Mouse (Mus musculus) left cerebral cortex, postnatal 10 days (tissue): ENCODE data around the gene Cbx5. TPM values are rescaled to one million over a fixed set of nuclear protein-coding genes. Genes with fewer than 3 reads are reported as not detected.
"Not testable (repeated sequence)": the region's sequence is repeated elsewhere in the genome, so short reads cannot be mapped to it uniquely, and the experiment has no call there.

Source experiments
- DNase-seq, 2 experiments: peaks; one replicate each; pipeline ENCODE4 v3.0.0; 2021 to 2022; ENCODE audit warnings: low spot score in 2 of 2, mixed read lengths in 1 of 2; ENCODE audit errors: extremely low spot score in 1 of 2
- intact Hi-C: fragments of 180-260 bp; cut with DNase I; formaldehyde crosslinking; loops from one replicate; pipeline ENCODE4 v1.15.1; 2025
- total RNA-seq, 2 experiments: library from RNA; stranded (reverse); gene quantifications; 2 replicates each; pipeline ENCODE4 v1.2.3; 2021

The Cbx5 gene
- total RNA-seq, 2 experiments from 2014 or later: 174 to 181 TPM

DNA sequence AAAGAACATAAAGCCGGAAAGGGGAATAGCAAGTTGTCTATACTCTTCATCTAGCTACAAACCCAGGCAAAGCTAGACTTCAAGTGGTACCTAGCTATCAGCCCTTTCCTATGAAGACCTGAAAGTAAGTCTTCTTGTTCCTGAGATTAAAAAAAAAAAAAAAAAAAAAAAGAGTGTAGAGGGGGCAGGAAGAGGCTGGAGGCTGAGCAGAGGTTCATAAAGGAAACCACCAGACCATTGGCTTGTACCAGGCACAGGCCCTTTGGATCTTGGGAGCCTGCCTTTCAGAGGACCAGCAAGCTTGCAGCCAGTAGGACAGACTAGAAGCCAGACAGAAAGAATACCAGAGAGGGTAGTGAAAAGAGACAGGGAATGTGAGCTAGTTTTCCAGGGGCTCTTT lies 13.7 kb upstream of the Cbx5 start:
- no peak for DNase-seq
- intact Hi-C loops: no loop called here

DNA sequence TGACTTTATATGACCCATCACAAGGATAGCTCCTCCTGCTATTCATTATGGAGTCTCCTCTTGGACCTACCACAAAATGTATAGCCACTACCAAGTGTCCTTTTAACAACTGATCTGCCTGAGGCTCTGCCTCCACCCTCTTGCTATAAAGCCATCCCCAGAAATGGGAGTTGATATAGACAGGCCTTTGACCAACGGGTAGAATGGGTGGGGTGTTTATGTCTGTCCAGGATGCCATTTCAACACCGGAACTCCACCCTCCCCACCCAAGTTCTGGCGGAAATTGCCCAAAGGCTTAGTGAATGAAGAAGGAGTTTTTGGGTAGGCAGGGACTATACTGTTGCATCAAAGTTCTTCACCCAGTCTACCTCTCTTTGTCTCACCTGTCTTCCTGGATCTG lies 13.0 kb upstream of the Cbx5 start:
- intact Hi-C loops: no loop called here
- no peak for DNase-seq

DNA sequence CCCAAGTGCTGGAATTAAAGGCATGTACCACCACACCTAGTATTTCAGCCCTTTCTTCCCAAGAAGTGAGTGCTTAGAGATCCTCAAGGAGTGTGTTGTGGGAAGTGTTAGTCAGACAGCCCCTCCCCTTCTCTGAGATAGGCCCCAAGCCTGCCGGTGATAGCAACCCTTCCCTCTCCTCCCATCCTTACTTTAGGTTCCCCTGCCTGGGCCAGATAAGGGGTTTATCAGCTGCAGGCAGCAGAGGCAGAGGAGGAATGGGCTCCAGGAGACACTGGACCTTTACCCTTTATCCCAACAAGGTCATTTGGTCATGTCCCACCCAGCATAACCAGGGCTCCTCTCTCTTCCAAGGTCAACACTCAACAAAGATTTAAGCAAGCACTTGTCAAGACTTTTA lies 12.0 kb upstream of the Cbx5 start:
- DNase-seq: no peak
- intact Hi-C loops: no loop called here

- DNase-seq: peak in 1 of 2 experiments; percentile 79
- intact Hi-C loops: no loop called here
Observed at GRCm38 (mm10) chr15:103250195-103250740, 10.7 kb upstream of the Cbx5 start.

GRCm38 (mm10) chr15:103249511-103249910 lies 9.9 kb upstream of the Cbx5 start:
- intact Hi-C loops: loop anchor here (5.0 kb wide), 1 partner anchor 42 kb away; no protein-coding TSS in a partner anchor

GRCm38 (mm10) chr15:103248401-103249313 lies 9.0 kb upstream of the Cbx5 start:
- intact Hi-C loops: loop anchor here (5.0 kb wide), 1 partner anchor 41 kb away; no protein-coding TSS in a partner anchor
- peak in 1 of 2 experiments; percentile 37 for DNase-seq

More at GRCm38 (mm10) chr15:103249511-103249910, 9.9 kb upstream of the Cbx5 start:
- DNase-seq: not testable (repeated sequence)

DNA sequence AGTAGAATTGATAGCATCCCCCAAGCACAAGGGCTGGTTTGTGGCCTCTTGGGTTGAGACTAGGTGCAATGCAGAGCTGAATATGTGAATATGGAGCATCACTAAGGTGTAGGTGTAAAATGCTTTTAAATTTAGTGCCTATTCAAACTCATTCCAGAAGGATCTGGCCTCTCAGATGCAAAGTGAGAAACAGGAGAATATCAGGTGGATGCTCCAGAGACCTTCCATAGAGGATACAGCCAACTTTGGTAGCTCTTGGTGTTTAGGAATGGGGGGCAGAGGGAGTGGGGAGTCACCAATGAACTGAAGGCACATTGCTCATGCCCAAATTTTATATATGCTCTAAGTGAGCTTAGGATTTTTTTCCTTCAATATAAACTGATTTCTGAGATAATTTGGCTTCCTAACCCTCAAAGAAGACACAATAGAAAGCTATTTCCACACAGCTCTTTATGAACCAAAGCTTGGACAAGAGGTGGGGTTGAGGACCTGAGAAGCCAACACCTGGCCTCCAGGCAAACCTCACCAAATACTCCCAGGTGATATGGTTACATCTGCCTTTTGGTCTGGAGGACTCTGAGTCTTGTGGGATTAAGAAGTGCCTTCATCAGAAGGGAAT lies 8.3 kb upstream of the Cbx5 start:
- intact Hi-C loops: loop anchor here (2.0 to 5.0 kb wide), 2 partner anchors 41 to 59 kb away; no protein-coding TSS in a partner anchor
- no peak for DNase-seq

- intact Hi-C loops: loop anchor here (2.0 to 5.0 kb wide), 2 partner anchors 40 to 60 kb away; no protein-coding TSS in a partner anchor
- DNase-seq: no peak
Observed at GRCm38 (mm10) chr15:103247078-103247781, 7.6 kb upstream of the Cbx5 start.

GRCm38 (mm10) chr15:103245616-103246015 lies 6.0 kb upstream of the Cbx5 start:
- intact Hi-C loops: loop anchor here (2.0 to 5.0 kb wide), 2 partner anchors 38 to 61 kb away; no protein-coding TSS in a partner anchor
- DNase-seq: no peak

DNA sequence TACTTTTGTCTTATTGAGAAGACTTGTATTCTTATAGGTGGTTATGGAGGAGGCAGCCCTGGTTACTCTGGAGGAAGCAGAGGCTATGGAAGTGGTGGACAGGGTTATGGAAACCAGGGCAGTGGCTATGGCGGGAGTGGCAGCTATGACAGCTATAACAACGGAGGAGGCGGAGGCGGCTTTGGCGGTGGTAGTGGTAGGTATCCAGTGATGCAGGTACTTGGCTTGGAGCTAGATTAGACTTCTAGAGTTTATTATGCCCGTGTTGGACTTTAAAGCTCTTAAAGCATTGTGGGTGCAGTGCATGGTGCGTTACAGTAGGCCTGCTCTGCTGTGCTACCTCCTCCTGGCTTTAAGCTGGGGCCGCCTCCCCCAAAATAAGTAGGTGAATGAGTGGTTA lies 3.3 kb upstream of the Cbx5 start:
- intact Hi-C loops: no loop called here
- no peak for DNase-seq

- DNase-seq, intact Hi-C loops: not testable (repeated sequence)
Observed at GRCm38 (mm10) chr15:103241071-103242018, 1.7 kb upstream of the Cbx5 start.

GRCm38 (mm10) chr15:103240160-103241028 lies 778 bp upstream of the Cbx5 start, which contains the start of gene Hnrnpa1:
Gene Hnrnpa1, plus strand, starts transcription at chr15:103240432.
- DNase-seq: peak; percentile 95 to 97
- intact Hi-C loops: no loop called here

- peak; percentile 97 for DNase-seq
- intact Hi-C loops: no loop called here
Observed at GRCm38 (mm10) chr15:103239130-103239684, 409 bp downstream of the Cbx5 start.

DNA sequence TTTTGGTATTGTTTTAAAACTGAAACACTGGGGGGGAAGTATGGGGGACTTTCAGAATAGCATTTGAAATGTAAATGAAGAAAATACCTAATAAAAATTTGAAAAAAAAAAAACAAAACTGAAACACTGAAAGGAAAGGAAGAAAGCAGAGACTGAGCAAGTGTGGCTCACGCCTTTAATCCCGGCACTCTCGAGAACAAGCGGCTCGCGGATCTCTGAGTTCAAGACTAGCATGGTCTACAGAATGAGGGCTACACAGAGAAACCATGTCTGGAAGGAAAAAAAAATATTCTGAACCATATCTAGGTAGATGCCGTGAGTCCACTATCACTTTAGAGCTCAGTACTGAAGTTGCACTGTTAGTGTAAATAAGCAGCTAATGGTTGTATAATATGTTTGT lies 2.3 kb downstream of the Cbx5 start:
- intact Hi-C loops: no loop called here
- DNase-seq: no peak

DNA sequence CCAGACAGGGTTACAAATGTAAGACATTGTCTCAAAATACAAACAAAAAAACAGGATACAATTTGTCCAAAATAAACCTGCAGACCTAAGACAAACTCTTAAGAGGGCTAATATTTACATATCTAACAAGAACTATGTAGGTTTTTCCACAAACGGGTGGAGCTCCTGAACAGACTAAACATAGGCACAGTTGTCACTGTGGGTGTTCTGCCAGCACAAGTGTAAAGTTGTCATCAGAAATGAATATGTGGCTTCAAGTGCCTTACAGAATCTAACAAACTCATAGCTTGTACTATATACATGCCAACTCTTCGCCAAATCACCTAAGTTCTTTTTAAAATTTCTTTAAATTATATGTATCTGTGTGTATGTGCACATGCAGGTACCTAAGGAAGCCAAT lies 6.5 kb downstream of the Cbx5 start:
- DNase-seq: no peak
- intact Hi-C loops: no loop called here

GRCm38 (mm10) chr15:103228904-103229303 lies 10.7 kb downstream of the Cbx5 start:
- no peak for DNase-seq
- intact Hi-C loops: no loop called here

DNA sequence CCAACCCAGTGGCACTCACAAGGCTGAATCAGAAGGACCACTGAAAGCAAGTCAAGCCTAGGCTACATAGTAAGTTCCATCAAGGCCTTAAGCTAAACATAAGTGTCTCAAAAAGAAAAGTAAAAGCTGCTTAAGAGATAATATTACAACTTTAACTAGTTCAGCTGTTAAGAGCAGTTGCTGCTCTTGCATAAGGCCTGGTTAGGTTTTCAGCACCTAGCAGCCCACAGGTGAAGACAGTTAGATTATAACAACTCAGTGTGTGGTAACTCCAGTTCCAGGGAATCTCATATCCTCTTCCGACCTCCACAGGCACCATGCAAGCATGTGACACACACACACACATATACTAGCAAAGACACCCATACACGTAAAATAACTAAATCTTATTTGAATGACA lies 12.0 kb downstream of the Cbx5 start:
- no peak for DNase-seq
- intact Hi-C loops: no loop called here
